Mouse (Mus musculus) left cerebral cortex, adult 2 months (tissue): ENCODE data around the gene Pgs1. TPM values are rescaled to one million over a fixed set of nuclear protein-coding genes. Genes with fewer than 3 reads are reported as not detected.

Source experiments
- DNase-seq, 2 experiments: peaks; one replicate each; pipeline ENCODE4 v3.0.0; 2021 to 2022; ENCODE audit warnings: low spot score in 2 of 2, mixed read lengths in 1 of 2; ENCODE audit errors: extremely low spot score in 1 of 2
- H3K27ac ChIP-seq: fragments of 200-600 bp; 2 replicates; pipeline ENCODE4 v1.8.1; 2022
- H3K4me3 ChIP-seq: fragments of 200-600 bp; 2 replicates; pipeline ENCODE4 v1.8.1; 2022
- CTCF ChIP-seq: fragments of 200-600 bp; IDR thresholded peaks from 2 replicates; pipeline ENCODE4 v1.8.1; 2022; ENCODE audit warnings: antibody characterized with exemption, mild to moderate bottlenecking, moderate library complexity
- intact Hi-C: fragments of 180-260 bp; cut with DNase I; formaldehyde crosslinking; loops from one replicate; pipeline ENCODE4 v1.15.1; 2025
- long read RNA-seq, 2 experiments: library from polyadenylated mRNA; stranded (forward); transcript quantifications; one replicate each; pipeline ENCODE4 v2.0.0; 2021; ENCODE audit warnings: borderline mapping rate in 2 of 2
- total RNA-seq, 2 experiments: library from RNA; stranded (reverse); gene quantifications; 2 replicates each; pipeline ENCODE4 v1.2.3; 2021

Pgs1 gene
- 10 to 100 TPM; 83.3 to 85.5 TPM for total RNA-seq
- long read RNA-seq, experiment 1, transcript Pgs1-203 (10 exons, 2,863 nt), result major isoform, 154 of 215 reads
- long read RNA-seq, experiment 1, transcript Pgs1-201 (10 exons, 2,197 nt), result minor isoform, 7 of 215 reads
- long read RNA-seq, experiment 1, partial matches to known transcripts, result 3 of 215 reads
- long read RNA-seq, experiment 1, other reads (novel, unspliced or antisense), result 50 of 215 reads
- long read RNA-seq, experiment 2, transcript Pgs1-203 (10 exons, 2,863 nt), result major isoform, 137 of 177 reads
- long read RNA-seq, experiment 2, transcript Pgs1-201 (10 exons, 2,197 nt), result minor isoform, 8 of 177 reads
- long read RNA-seq, experiment 2, partial matches to known transcripts, result 3 of 177 reads
- long read RNA-seq, experiment 2, other reads (novel, unspliced or antisense), result 29 of 177 reads

DNA sequence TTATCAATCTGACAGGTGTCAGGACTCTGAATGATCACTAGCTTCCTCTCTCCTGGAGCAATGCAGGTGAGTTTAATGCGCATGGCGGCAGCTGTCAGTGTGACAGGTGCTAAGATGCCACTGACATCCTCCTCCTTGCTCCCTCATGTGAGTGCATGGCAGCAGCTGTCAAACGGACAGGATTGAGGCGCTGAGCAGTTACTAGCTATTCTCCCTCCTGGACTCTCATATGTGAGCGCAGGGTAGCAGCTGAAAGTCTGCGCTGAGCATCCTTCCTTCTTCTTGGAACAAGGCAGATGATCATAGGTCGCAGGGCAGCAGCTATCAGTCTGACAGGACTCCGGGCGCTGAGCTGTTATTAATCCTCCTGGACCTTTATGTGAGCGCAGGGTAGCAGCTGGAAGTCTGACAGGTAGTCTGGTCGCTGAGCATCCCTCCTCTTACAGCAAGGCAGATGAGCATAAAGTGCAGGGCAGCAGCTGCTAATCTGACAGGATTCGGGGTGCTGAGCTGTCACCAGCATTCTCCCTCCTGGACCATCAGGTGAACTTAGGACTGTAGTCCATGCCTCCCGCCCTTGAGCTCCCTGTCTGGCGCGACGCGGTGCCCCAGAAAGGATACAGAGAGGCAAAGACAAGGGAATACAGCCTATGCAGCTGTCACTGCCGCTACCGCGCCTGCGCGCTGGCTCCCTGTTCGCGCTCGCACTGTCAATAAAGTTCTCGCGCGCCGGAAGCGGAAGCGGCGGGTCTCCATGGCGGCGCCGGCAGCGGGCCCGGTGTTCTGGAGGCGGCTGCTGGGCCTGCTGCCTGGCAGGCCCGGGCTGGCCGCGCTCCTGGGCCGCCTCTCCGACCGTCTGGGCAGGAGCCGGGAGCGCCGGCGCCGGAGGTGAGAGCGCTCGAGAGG lies at the start of gene Pgs1:
Gene Pgs1, plus strand, starts transcription at position 167 of the 906 bp plus-strand sequence.
- no peak for TF ChIP-seq CTCF
- DNase-seq, result peak; percentile 92
- intact Hi-C loops, result loop anchor here (2.0 kb wide), 1 partner anchor 16 kb away; the partner anchor contains the start of gene Socs3
- Histone ChIP-seq H3K4me3 (peak within 1 kb of the TSS; percentile 91), H3K27ac (peak within 1 kb of the TSS; percentile 98)

- TF ChIP-seq CTCF, result no peak
- intact Hi-C loops, result no loop called here
- H3K4me3 ChIP-seq, result no peak overlapping the region
- peak overlapping the region; percentile 7; the same call in 1 of the 2 replicates for H3K27ac ChIP-seq
- DNase-seq, result no peak
These were observed 46.9 kb upstream of the Pgs1 start for GRCm38 (mm10) chr11:117939004-117939730.

GRCm38 (mm10) chr11:117939741-117940285 lies 46.3 kb upstream of the Pgs1 start:
- TF ChIP-seq CTCF, result no peak
- DNase-seq, result peak; percentile 54 to 60
- Histone ChIP-seq H3K4me3 (no peak overlapping the region), H3K27ac (peak overlapping the region; percentile 7; the same call in 1 of the 2 replicates)
- intact Hi-C loops, result no loop called here

DNA sequence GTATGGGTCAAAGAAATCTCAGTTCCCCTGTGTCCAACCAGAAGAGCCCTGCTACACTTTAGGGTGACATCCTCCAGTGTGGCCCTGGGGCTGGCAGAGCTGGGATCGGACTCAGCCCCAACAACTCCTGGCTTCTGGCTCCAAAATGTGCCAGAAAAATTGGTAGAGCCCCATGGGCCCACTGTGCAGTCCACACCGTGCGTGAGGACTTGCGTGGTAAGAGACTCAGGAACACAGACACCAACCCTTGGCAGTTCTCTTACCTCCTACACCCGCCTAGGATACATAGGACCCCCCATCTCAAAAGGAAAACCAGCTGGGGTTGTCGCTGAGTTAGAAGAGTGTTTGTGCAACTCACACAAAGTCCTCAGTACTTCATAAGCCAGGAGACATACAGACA lies 45.2 kb upstream of the Pgs1 start:
- no peak overlapping the region for H3K27ac ChIP-seq

DNA sequence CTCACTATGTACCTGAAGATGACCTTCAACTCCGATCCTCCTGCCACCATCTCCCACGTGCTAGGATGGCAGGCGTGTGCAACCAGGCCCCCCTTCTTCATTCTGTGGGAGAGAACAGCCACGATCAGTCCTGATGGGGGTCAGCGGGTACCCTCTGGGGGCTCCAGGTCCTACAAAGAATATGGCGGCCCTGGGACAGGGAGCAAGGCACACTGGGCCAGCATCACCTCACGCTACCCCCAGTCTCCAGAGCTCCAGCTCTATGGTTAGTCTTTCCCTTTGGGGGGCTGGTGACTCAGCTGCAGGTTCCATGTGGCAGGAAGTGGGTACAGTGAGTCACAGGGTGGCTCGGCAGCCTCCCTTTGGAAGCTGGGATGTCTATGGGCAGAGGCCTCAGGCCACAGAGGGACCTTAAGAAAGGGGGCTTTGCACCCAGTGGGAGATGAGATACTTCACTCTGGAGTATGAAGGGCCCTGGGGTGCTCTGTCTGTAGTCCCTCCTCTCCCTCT lies 44.7 kb upstream of the Pgs1 start:
- intact Hi-C loops, result no loop called here
- no peak for DNase-seq
- H3K27ac ChIP-seq, result no peak overlapping the region
- TF ChIP-seq CTCF, result no peak
- H3K4me3 ChIP-seq, result no peak overlapping the region

More for the DNA sequence above, 45.2 kb upstream of the Pgs1 start:
- TF ChIP-seq CTCF, result no peak
- no peak for DNase-seq
- H3K4me3 ChIP-seq, result no peak overlapping the region
- intact Hi-C loops, result no loop called here

- TF ChIP-seq CTCF, result no peak
These were observed 44.2 kb upstream of the Pgs1 start for GRCm38 (mm10) chr11:117941848-117942247.

GRCm38 (mm10) chr11:117946195-117946979 lies 39.7 kb upstream of the Pgs1 start:
- no peak for DNase-seq
- Histone ChIP-seq H3K4me3 (no peak overlapping the region), H3K27ac (no peak overlapping the region)
- intact Hi-C loops, result no loop called here
- TF ChIP-seq CTCF, result no peak

More at GRCm38 (mm10) chr11:117941848-117942247, 44.2 kb upstream of the Pgs1 start:
- no peak overlapping the region for H3K4me3 ChIP-seq
- no peak for DNase-seq
- intact Hi-C loops, result no loop called here
- H3K27ac ChIP-seq, result no peak overlapping the region

DNA sequence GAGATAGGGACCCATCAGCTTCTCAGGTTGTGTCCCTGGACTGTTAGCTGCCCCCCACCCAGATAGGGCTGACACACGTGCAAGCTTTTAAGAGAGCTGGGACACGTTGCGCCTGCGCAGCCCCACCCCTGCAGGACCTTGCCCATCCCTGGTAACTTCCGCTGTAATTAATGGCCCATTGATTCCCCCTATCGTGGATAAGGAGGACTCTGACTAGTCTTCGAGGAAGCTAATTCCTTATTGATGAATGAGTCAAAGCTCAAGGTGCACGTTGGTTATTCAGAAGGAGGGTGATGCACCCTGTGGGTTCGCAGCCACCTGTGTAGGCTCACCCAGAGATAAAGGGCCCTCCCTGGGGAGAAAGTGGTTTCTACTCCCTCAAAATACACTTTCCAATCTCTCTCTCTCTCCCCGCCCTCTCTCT lies 39.1 kb upstream of the Pgs1 start:
- intact Hi-C loops, result no loop called here
- TF ChIP-seq CTCF, result no peak
- no peak for DNase-seq

DNA sequence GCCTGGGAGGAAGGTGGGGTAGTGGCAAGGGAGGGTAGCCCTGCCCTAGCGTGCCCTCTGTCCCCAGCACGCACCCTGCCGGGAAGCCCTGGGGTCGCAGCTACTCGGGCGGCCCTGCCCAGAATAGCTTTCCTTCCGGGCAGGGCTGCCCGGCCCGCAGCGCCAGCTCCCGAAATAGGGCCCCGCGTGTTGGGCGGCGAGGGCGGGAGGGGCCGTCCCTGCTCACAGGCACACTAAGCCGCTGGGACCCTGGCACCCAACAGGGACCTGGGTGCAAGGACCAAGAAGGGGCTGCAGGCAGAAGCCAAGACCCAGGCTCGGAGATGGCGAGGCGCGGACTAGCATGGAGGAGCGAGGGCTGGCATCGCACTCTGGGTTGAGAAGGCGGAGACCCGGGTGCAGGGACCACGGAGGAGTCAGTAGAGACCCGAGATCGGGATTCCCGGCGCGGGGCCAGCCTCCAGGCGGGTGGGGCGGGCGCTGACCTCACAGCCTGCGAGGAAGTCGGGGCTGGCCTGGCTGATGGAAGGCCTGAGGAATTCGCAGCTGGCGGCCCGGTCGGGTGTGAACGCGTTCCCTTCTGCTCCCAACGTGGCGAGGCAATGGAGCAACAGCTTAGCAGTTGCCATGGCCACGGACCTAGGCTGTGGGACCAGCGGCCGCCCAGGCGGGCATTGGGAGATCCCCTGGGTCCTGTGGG lies 36.5 kb upstream of the Pgs1 start:
- Histone ChIP-seq H3K27ac (peak overlapping the region; percentile 13; the same call in 1 of the 2 replicates), H3K4me3 (peak overlapping the region; percentile 39)
- intact Hi-C loops, result no loop called here
- no peak for DNase-seq
- no peak; the same call in 1 of the 2 replicates for TF ChIP-seq CTCF

More for the DNA sequence above, 39.1 kb upstream of the Pgs1 start:
- Histone ChIP-seq H3K27ac (no peak overlapping the region), H3K4me3 (no peak overlapping the region)

- no peak overlapping the region for H3K4me3 ChIP-seq
- TF ChIP-seq CTCF, result no peak
- intact Hi-C loops, result no loop called here
- DNase-seq, result no peak
- no peak overlapping the region for H3K27ac ChIP-seq
These were observed 34.7 kb upstream of the Pgs1 start for GRCm38 (mm10) chr11:117951391-117951790.
